Mouse (Mus musculus): ENCODE results near the gene Rcc1l.

GRCm38 (mm10) chr5:134221708-134222150, 45.2 kb upstream of the Rcc1l start:
- TF ChIP-seq CTCF (IDR thresholded peaks at IDR 0.05; ENCODE audit: extremely low read depth, insufficient read length, insufficient replicate concordance, low read depth, low read length): no peak
- TF ChIP-seq POLR2A (IDR thresholded peaks at IDR 0.05; ENCODE audit: low read depth, low read length): no peak
